Mouse (Mus musculus) kidney, adult 2 months (tissue): ENCODE data around the gene Usf1. TPM values are rescaled to one million over a fixed set of nuclear protein-coding genes. Genes with fewer than 3 reads are reported as not detected.
A peak's percentile ranks its signal among the peaks of the same experiment; 100 is the strongest.

ENCODE experiments used
- DNase-seq: peaks from one replicate; pipeline ENCODE4 v3.0.0; 2021
- H3K27ac ChIP-seq: fragments of 200-500 bp; 2 replicates; pipeline ENCODE4 v1.5.1; 2012; ENCODE audit warnings: low read depth, low read length, control low read depth, inconsistent platforms; ENCODE audit not compliant: insufficient read depth
- H3K27me3 ChIP-seq: fragments of 200-500 bp; replicated peaks from 2 replicates; pipeline ENCODE4 v1.6.1; 2012; ENCODE audit warnings: mild to moderate bottlenecking, moderate library complexity, low read length, inconsistent platforms; ENCODE audit not compliant: control insufficient read depth, insufficient read depth
- H3K36me3 ChIP-seq: fragments of 200-500 bp; 2 replicates; pipeline ENCODE4 v1.6.1; 2012; ENCODE audit warnings: mild to moderate bottlenecking, moderate library complexity, low read length, inconsistent platforms; ENCODE audit not compliant: control insufficient read depth, insufficient read depth
- H3K4me1 ChIP-seq: fragments of 200-500 bp; 2 replicates; pipeline ENCODE4 v1.6.1; 2011; ENCODE audit warnings: low read length; ENCODE audit not compliant: control insufficient read depth, insufficient read depth
- H3K4me3 ChIP-seq: fragments of 200-500 bp; 2 replicates; pipeline ENCODE4 v1.5.1; 2011; ENCODE audit warnings: mild to moderate bottlenecking, low read depth, low read length, control low read depth; ENCODE audit not compliant: insufficient read depth
- CTCF ChIP-seq: fragments of 200-500 bp; conservative IDR thresholded peaks from 2 replicates; pipeline ENCODE4 v1.5.1; 2011; ENCODE audit warnings: low read depth, mild to moderate bottlenecking, control low read depth, low read length, moderate library complexity, mixed read lengths; ENCODE audit not compliant: insufficient read depth, insufficient read length
- POLR2A ChIP-seq: fragments of 200-500 bp; IDR thresholded peaks from one replicate; pipeline ENCODE4 v1.6.1; 2011; ENCODE audit warnings: low read depth, low read length, control low read depth
- WGBS: fragments of 180-500 bp; shearing (Covaris S2); methylation state at CpG from one replicate; pipeline ENCODE4 v1.1.7; 2018; 5-methylcytosine and 5-hydroxymethylcytosine counted together
- polyA plus RNA-seq: library from polyadenylated mRNA; depleted of rRNA; stranded (reverse); fragments of >200 nt; gene quantifications from 2 replicates; pipeline ENCODE4 v1.2.3, GENCODE M21; 2012

Usf1 gene
- polyA plus RNA-seq, 1 experiment, result 59.0 TPM

- no peak overlapping the region for H3K4me3 ChIP-seq
- no peak for DNase-seq
- H3K4me1 ChIP-seq, result peaks cover 4% of the 10 kb centered on the region; the same call in 1 of the 2 replicates
- H3K36me3 ChIP-seq, result no peaks in the 10 kb centered on the region; the same call in 1 of the 2 replicates
- no peak overlapping the region for H3K27ac ChIP-seq
- TF ChIP-seq CTCF, result no peak
- no peaks in the 10 kb centered on the region for H3K27me3 ChIP-seq
- 88% methylated on average over 8 of the region's 8 CpGs for WGBS
Observed at GRCm38 (mm10) chr1:171413608-171414007, 2.5 kb downstream of the Usf1 start.

- DNase-seq, result peak; percentile 92
- TF ChIP-seq POLR2A (no peak), CTCF (no peak)
- no peaks in the 10 kb centered on the region; the same call in 1 of the 2 replicates for H3K36me3 ChIP-seq
- peak within 1 kb of the TSS; percentile 10; the same call in 1 of the 2 replicates for H3K4me3 ChIP-seq
- H3K27ac ChIP-seq, result peak within 1 kb of the TSS; percentile 11
- peaks cover 8% of the 10 kb centered on the region; the same call in 1 of the 2 replicates for H3K4me1 ChIP-seq
- WGBS, result 55% methylated on average over 5 of the region's 5 CpGs
- H3K27me3 ChIP-seq, result no peaks in the 10 kb centered on the region
Observed at GRCm38 (mm10) chr1:171418660-171419059, 7.5 kb downstream of the Usf1 start, which contains the start of gene Tstd1. Tstd1 (plus strand) TSS chr1:171418872.

- H3K36me3 ChIP-seq, result no peaks in the 10 kb centered on the region; the same call in 1 of the 2 replicates
- H3K4me1 ChIP-seq, result peaks cover 8% of the 10 kb centered on the region; the same call in 1 of the 2 replicates
- DNase-seq, result no peak
- 73% methylated on average over 12 of the region's 12 CpGs for WGBS
- TF ChIP-seq POLR2A, result no peak
- no peak overlapping the region for H3K27ac ChIP-seq
- no peaks in the 10 kb centered on the region for H3K27me3 ChIP-seq
- no peak overlapping the region; the same call in 1 of the 2 replicates for H3K4me3 ChIP-seq
Observed at GRCm38 (mm10) chr1:171419291-171419882, 8.3 kb downstream of the Usf1 start.

- Histone ChIP-seq H3K36me3 (no peaks in the 10 kb centered on the region; the same call in 1 of the 2 replicates), H3K27me3 (no peaks in the 10 kb centered on the region), H3K4me3 (no peak overlapping the region), H3K27ac (no peak overlapping the region), H3K4me1 (peaks cover 9% of the 10 kb centered on the region; the same call in 1 of the 2 replicates)
- DNase-seq, result no peak
- no peak for TF ChIP-seq CTCF
- TF ChIP-seq POLR2A, result no peak
- WGBS, result 91% methylated on average over 5 of the region's 5 CpGs
Observed at GRCm38 (mm10) chr1:171419905-171420304, 8.8 kb downstream of the Usf1 start.

- Histone ChIP-seq H3K27ac (no peak overlapping the region), H3K4me1 (peaks cover 12% of the 10 kb centered on the region; the same call in 1 of the 2 replicates), H3K27me3 (no peaks in the 10 kb centered on the region), H3K4me3 (no peak overlapping the region), H3K36me3 (no peaks in the 10 kb centered on the region)
- 83% methylated on average over 8 of the region's 8 CpGs for WGBS
- TF ChIP-seq POLR2A, result no peak
- no peak for DNase-seq
Observed at GRCm38 (mm10) chr1:171422504-171423095, 11.5 kb downstream of the Usf1 start.

- DNase-seq, result no peak
- Histone ChIP-seq H3K27me3 (no peaks in the 10 kb centered on the region), H3K4me3 (no peak overlapping the region), H3K36me3 (no peaks in the 10 kb centered on the region), H3K27ac (no peak overlapping the region), H3K4me1 (peaks cover 4% of the 10 kb centered on the region; the same call in 1 of the 2 replicates)
- no peak for TF ChIP-seq CTCF
- no peak for TF ChIP-seq POLR2A
- WGBS, result 59% methylated on average over 5 of the region's 5 CpGs
Observed at GRCm38 (mm10) chr1:171424638-171425037, 13.5 kb downstream of the Usf1 start.

GRCm38 (mm10) chr1:171425126-171425525 is 14.0 kb downstream of the Usf1 start:
- 47% methylated on average over 4 of the region's 4 CpGs for WGBS
- DNase-seq, result peak; percentile 15
- Histone ChIP-seq H3K36me3 (no peaks in the 10 kb centered on the region), H3K27me3 (no peaks in the 10 kb centered on the region), H3K4me3 (no peak overlapping the region), H3K4me1 (peaks cover 4% of the 10 kb centered on the region; the same call in 1 of the 2 replicates), H3K27ac (no peak overlapping the region)
- no peak for TF ChIP-seq CTCF
- no peak for TF ChIP-seq POLR2A
